Mouse (Mus musculus) left cerebral cortex, postnatal 36 days (tissue): ENCODE data around the gene Vmn1r118. TPM values are rescaled to one million over a fixed set of nuclear protein-coding genes. Genes with fewer than 3 reads are reported as not detected.
"Not testable (repeated sequence)": the region's sequence is repeated elsewhere in the genome, so short reads cannot be mapped to it uniquely, and the experiment has no call there.

Experiments used
- DNase-seq, 2 experiments: peaks; one replicate each; pipeline ENCODE4 v3.0.0; 2021 to 2022; ENCODE audit warnings: low spot score in 2 of 2, mixed read lengths in 1 of 2
- intact Hi-C: fragments of 180-260 bp; cut with DNase I; formaldehyde crosslinking; loops from one replicate; pipeline ENCODE4 v1.15.1; 2025
- total RNA-seq, 2 experiments: library from RNA; stranded (reverse); gene quantifications; 2 replicates each; pipeline ENCODE4 v1.2.3; 2021

Gene Vmn1r118
- total RNA-seq = not detected

- DNase-seq, intact Hi-C loops: not testable (repeated sequence)
Measured at GRCm38 (mm10) chr7:20912247-20912646, at the start of gene Vmn1r118. Gene Vmn1r118 (minus strand): TSS chr7:20912347.

GRCm38 (mm10) chr7:20884021-20884420 is 28.1 kb downstream of the Vmn1r118 start, which contains the start of gene Vmn1r117:
Gene Vmn1r117 (minus strand): TSS chr7:20884121.
- DNase-seq, intact Hi-C loops: not testable (repeated sequence)

- DNase-seq, intact Hi-C loops: not testable (repeated sequence)
Measured at GRCm38 (mm10) chr7:20871956-20872355, 40.2 kb downstream of the Vmn1r118 start, which contains the start of gene Vmn1r116. Gene Vmn1r116 (plus strand): TSS chr7:20872256.

Other genes starting within 250 kb of the Vmn1r118 start
- gene Vmn1r107, start 243.4 kb downstream of the Vmn1r118 start, total RNA-seq = not detected
- gene Vmn1r111, start 209.1 kb downstream of the Vmn1r118 start, total RNA-seq = not detected
- gene Gm10668, start 181.7 kb downstream of the Vmn1r118 start, total RNA-seq = not detected
- gene Vmn1r112, start 141.2 kb downstream of the Vmn1r118 start, total RNA-seq = not detected
- not detected for gene Vmn1r113, start 125.1 kb downstream of the Vmn1r118 start, total RNA-seq
- gene Vmn1r114, start 100.2 kb downstream of the Vmn1r118 start, total RNA-seq = not detected
- gene Vmn1r115, start 67.4 kb downstream of the Vmn1r118 start, total RNA-seq = not detected
- not detected for gene Vmn1r116, start 40.1 kb downstream of the Vmn1r118 start, total RNA-seq
- gene Vmn1r117, start 28.2 kb downstream of the Vmn1r118 start, total RNA-seq = not detected
- gene Vmn1r119, start 100.1 kb upstream of the Vmn1r118 start, total RNA-seq = not detected
- gene Vmn1r120, start 141.4 kb upstream of the Vmn1r118 start, total RNA-seq = not detected
- not detected for gene Vmn1r121, start 186.2 kb upstream of the Vmn1r118 start, total RNA-seq
- not detected for gene Vmn1r122, start 221.8 kb upstream of the Vmn1r118 start, total RNA-seq
- not detected for gene Vmn1r123, start 249.8 kb upstream of the Vmn1r118 start, total RNA-seq